Mouse (Mus musculus): Measurements from ENCODE around the gene Sds.

DNA sequence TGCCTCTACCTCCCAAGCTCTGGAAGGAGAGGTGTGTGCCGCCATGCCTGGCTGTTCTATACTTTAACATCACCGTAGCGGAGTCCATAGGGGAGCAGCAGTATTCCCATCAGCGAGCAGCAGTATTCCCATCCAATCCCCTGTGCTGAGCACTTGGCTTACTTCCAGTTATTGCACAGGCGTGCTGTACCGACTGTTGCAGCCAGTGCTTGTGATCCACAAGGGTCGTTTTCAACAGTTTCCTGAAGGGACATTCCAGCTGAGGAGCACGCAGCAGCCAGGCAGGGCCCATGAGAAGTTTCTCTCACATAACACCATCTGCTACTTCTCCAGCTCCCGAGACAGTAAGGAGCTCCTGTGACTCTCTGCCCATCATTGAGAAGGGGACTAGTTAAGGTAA lies 30.2 kb downstream of the Sds start:
- TF ChIP-seq POLR2A (IDR thresholded peaks at IDR 0.05; ENCODE audit: borderline replicate concordance, control insufficient read depth, low read depth, low read length) = no peak
- no peak for TF ChIP-seq CTCF (IDR thresholded peaks at IDR 0.05; ENCODE audit: control insufficient read depth, insufficient read depth, low read length)
